16 mouse cellular contexts compared by ENCODE assay signal in the genomic region with DNA sequence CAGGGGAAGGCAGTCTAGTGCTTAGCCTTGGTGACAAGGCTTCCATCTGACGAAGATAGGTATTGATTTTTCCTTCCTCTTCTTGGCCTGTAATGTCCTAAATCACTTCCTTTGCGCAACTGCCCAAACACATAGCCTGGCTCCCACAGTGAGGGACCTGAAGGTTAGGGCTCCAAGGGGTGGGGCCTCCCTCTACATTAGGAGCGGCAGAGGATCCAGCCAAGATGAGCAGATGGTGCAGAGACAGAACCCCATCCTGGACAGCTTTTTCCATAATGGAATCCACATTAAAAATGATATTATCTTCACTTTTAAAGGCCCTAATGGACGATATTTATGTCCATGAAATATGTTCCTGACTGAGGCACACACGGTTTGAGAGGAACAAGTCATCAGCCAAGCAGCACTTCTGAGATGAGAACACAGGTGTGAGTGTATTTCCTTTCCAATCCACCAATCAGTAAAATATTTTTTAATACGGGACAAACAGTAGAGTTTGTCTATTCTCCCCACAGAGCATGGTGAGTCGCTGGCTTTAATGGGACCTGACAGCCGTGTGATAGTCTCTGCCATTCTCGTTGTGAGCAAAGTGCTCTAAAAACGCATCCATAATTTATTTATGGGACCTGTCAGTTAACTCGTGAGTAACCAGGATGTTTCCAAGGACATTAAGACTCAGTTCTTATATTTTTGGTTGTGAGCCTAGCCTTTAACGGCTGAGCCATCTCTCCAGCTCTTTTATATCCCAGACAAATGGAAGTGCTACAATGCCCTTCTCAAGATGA.
A peak's percentile ranks its signal among the peaks of the same experiment; 100 is the strongest.
DNase-seq lines count a peak whose midpoint lies in the region.
"Had no signal": no experiment of that assay in that cellular context is flagged by ENCODE, and none has a peak within 500 bp of the region (broad histone marks: within the 10 kb centered on the region; RNA-seq: fewer than 3 reads in every experiment).

No protein-coding gene starts in this region.

- intact Hi-C loops in left cerebral cortex, postnatal 4 days (cut with DNase I): no loop called here
- intact Hi-C loops in left cerebral cortex, postnatal 25 days (cut with DNase I): no loop called here

- peak; percentile 35 for DNase-seq in left cerebral cortex, postnatal 4 days
- DNase-seq in left cerebral cortex, postnatal 25 days (ENCODE audit: low spot score in 2 of 2): no peak
- DNase-seq in cerebellum, adult 11 months: peak; percentile 7
- DNase-seq in cerebellum, adult 8-10 months: peak; percentile 15
- DNase-seq in cerebellum, postnatal 25 days: peak; percentile 40 to 56
- no peak for DNase-seq in urinary bladder, postnatal 36 days (ENCODE audit: low spot score in 2 of 2)
- no peak for DNase-seq in embryo, embryonic 9.5 days (ENCODE audit: extremely low spot score)
- DNase-seq in B cell, adult 2 months: no peak
- DNase-seq: adrenal gland, postnatal 14 days; gastrocnemius, postnatal 10 days; kidney, adult 9 months; kidney, postnatal 10 days; layer of hippocampus, postnatal 36 days; lung, embryonic 14.5 days; lung, postnatal 14 days; right cerebral cortex, postnatal 25 days had no signal

Comparison
In these comparisons a context has a peak if more than half of its experiments do, and no peak if none do; other contexts are left out.
1. DNase-seq: peak in left cerebral cortex, postnatal 4 days (single experiment), cerebellum, adult 11 months (single experiment), cerebellum, adult 8-10 months (single experiment) and cerebellum, postnatal 25 days (2 of 2); none in left cerebral cortex, postnatal 25 days (0 of 2), urinary bladder, postnatal 36 days (0 of 2), embryo, embryonic 9.5 days (single experiment) and B cell, adult 2 months (0 of 2).